Mouse (Mus musculus) layer of hippocampus, adult 18-20 months (tissue): Measurements from ENCODE around the gene AA986860. TPM values are rescaled to one million over a fixed set of nuclear protein-coding genes. Genes with fewer than 3 reads are reported as not detected.

Experiments used
- DNase-seq, 2 experiments: peaks; one replicate each; pipeline ENCODE4 v3.0.0; 2022; ENCODE audit warnings: low spot score in 2 of 2
- long read RNA-seq: library from polyadenylated mRNA; stranded (forward); transcript quantifications from one replicate; pipeline ENCODE4 v2.0.0, GENCODE M21; 2021
- total RNA-seq, 2 experiments: library from RNA; stranded (reverse); gene quantifications; 2 replicates each; pipeline ENCODE4 v1.2.3; 2021

AA986860 gene
- total RNA-seq: 1 to 10 TPM; 1.3 to 1.6 TPM
- long read RNA-seq, partial matches to known transcripts: 0 of 2 reads
- long read RNA-seq, other reads (novel, unspliced or antisense): 2 of 2 reads

DNA sequence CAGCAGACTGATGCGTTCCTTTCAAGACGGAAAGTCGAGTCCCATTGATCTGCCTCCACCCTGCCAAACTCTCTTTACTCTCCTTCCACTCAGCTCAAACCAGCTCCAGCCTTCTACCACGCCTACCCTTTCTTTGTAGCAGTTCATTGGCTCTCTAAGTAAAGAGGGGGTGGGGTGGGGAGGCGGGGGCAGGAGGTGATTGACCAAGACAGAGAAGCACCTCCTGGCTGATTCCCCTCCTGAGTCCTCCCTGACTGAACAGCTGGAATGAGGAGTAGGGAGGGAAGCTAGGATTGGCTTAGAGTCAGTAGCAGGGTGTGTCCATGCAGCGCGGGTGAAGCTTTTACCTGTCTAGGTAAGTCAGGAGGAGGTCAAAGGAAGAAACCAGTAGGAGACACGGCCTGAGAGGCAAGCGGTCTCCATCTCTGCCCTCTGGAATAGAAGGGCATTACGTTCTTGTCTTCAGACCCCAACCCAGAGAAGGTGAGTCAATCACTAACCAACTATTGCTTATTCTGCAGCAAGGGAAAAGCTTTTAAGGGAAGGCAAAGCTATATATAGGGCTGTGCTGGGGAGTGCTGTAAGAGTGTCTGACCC is at the start of gene AA986860:
Gene AA986860, plus strand, starts transcription at position 236 of the 597 bp plus-strand sequence.
- no peak for DNase-seq

DNA sequence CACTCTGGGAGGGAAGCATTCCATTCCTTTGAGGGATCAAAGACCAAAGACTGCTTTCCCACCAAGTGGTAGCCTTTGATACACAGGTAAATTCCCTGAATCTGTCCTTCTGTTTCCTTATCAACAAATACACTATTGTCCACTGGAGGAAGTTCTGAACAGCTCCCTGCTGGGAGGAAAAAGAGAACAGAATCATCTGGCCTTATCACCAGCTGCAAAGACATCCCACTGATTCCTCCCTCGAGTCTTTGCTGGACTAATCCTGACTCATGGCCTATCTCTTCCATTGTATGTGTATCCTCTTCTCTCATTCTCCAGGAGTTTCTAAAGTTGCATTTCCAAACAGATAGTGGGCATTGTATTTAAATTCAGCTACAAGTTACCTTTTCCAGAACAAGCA is 47.9 kb upstream of the AA986860 start:
- no peak for DNase-seq

GRCm38 (mm10) chr1:130698601-130699000 is 33.2 kb upstream of the AA986860 start:
- no peak for DNase-seq

DNA sequence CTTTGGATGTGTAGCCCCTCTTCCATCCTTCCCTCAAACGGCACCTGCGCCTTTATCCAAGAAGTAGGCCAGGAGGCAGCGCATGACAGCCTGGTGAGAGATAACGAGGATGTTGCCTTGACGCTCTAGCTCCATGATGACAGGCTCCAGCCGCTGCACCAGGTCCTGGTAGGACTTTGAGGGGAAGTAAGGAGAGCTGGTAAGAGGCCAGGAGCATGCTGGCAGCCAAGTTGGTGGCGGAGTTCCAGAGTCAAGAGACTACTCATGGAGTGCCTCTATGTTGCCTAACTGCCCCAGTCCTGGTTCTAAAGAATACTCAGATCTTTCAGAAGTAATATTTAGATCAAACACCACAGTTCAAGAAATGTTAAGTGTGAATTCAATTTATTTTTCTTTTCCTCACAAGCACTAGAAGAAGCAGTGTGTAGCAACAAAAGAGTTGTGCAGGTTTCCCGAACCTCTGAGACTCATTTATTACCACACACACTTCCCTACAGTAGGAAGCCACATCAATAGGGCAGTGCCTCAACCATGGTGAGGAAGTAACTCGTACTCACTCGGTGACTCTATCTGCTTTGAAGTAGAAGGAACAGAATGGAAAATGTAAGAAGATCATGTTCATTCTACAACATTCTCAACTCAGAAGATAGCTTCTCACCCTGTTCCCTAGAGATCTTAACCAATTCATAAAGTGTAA is 31.7 kb upstream of the AA986860 start:
- DNase-seq: peak in 1 of 2 experiments; percentile 37

- DNase-seq: no peak
These were observed 29.8 kb upstream of the AA986860 start for GRCm38 (mm10) chr1:130701976-130702375.

DNA sequence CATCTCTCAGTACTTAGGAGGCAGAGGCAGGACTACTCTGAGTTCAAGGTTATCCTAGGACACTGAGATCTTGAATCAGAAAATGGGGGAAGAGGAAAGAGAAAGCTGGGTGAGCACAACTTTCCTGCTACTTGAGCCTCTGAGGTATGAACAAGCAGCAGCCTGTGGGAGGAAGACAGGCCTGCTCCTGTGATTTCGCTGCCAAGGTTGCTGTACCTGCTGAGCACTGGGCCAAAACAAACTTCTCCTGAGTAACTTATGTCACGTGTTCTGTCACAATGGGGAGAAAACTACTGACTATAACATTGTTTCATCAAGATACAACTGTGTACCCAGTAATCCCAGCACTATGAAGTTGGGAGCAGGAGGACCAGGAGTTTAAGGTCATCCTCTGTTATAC is 28.2 kb upstream of the AA986860 start:
- no peak for DNase-seq

- no peak for DNase-seq
These were observed 21.3 kb upstream of the AA986860 start for GRCm38 (mm10) chr1:130710283-130711080.

- DNase-seq: no peak
These were observed 17.7 kb upstream of the AA986860 start for GRCm38 (mm10) chr1:130714046-130714445.

- peak; percentile 92 to 96 for DNase-seq
These were observed 16.1 kb upstream of the AA986860 start, which contains the start of gene Gm29427 for GRCm38 (mm10) chr1:130715561-130716217. Gene Gm29427, minus strand, starts transcription at chr1:130715799.

DNA sequence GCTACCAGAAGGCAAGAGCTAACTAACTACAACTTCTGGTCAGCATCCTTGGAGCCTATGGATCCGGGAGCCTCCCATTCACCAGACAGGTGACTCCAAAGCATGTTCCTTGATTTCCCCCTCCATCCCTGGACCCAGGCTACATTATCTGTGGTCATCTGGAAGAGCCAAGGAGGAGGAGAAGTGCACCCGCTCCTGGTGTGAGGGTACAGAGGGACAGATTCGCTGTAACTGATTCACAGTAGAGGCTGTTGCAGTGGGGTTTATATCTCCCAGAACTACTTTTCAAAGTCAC is 15.6 kb upstream of the AA986860 start:
- DNase-seq: no peak

GRCm38 (mm10) chr1:130716513-130717290 is 15.1 kb upstream of the AA986860 start:
- DNase-seq: peak; percentile 42 to 58

- peak; percentile 83 to 89 for DNase-seq
These were observed 14.4 kb upstream of the AA986860 start, which contains the start of gene Yod1 for GRCm38 (mm10) chr1:130717291-130717871. Gene Yod1, plus strand, starts transcription at chr1:130717327.

GRCm38 (mm10) chr1:130724206-130724605 is 7.6 kb upstream of the AA986860 start:
- DNase-seq: no peak

DNA sequence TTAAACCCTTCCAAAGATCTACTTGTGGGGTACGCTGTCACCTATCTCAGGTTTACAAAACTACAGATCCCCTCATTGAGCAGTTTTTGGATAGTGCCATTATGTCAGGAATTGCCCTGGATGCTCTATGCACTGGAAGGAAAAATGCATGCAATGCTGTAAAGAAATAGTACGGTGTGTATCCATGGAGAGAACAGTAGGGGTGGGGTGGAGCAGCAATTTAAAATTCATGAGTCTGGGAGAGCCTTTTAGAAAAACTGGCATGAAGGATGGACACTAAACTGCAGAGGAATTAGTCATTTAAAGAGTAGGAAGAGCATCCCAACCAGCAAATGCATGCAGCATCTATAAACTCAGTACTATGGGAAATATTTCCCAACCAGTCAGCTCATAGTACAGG is 5.4 kb upstream of the AA986860 start:
- no peak for DNase-seq

DNA sequence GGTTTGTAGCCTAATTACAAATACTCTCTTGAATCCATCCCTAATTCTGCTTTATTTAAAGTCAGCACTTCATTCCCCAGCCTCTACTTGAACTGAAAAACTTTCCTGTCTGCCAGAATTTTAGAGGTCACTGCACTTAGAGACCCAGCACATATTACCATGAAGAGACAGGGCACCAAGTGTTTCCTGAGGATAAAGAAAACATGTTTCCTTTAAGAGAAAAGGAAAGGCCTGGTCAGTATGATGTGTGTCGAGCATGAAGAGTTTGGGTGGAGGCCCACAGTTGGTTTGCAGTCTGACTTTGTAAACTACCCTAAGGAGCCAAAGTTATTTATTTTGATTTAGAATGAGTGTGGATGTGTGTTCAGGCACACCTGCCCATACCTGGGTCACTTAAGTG is 3.7 kb upstream of the AA986860 start:
- no peak for DNase-seq

- peak in 1 of 2 experiments; percentile 57 for DNase-seq
These were observed 3.1 kb upstream of the AA986860 start for GRCm38 (mm10) chr1:130728708-130729107.

DNA sequence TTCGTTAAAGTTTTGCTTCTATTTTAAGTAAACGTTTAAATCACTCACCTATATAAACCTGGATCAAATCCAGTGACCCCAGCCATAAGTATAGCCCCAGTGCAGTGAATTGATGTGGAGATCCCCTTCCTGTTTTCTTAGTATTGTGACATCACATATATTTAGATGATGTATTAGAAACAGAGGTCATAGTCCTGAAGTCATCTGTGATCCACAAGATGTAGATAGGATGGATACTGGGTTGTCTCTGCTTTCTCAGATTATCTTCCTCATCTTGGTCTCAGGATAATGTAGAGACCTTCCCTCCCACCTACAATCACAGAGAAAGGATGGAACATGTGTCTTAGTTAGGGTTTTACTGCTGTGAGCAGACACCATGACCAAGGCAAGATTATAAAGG is 2.6 kb upstream of the AA986860 start, which contains the start of gene Pfkfb2:
Gene Pfkfb2, minus strand, starts transcription at position 101 of the 400 bp plus-strand sequence.
- DNase-seq: no peak

DNA sequence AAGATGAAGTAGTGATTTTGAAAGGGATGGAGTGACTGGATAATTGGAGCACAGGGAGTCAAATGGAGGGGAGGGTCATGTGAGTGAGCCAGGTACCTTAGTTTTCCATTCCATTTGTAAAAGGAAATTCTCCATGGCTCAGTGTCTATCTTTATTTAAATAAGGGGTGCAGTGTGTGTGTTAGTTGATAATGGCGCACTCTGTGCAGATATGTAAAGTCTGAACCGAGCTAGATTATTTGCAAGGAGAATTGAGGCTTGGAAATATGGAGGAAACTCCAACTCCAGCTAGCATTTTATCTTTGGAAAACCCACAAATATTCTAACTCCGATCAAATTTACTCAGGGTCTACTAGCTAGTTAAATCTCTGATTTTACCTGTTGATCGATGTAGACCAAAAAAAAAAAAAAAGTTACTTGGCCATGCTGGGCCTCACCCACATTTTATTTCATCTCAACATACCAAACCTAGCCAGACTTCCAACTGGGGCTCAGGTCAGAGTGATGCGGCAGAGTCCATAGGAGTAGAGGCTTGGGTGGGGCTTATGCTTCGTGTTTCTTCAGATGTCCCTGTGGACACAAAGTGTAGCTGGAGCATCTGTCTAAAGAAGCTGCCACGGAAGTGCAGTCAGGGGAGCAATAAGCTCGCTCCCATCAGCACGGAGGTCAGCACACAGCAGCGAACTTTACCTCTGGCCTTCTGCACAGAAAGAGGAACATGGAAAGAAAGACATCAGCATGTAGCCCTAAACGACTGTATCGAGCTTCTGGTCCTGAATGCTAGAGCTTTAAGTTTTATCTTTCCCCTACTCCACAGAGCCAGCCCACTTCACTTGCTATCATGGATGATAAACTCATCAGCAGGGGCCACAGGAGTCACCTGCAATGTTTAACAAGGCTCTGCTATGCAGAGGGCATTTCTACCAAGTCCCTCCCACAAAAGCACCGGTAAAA is 1.2 kb downstream of the AA986860 start:
- no peak for DNase-seq

GRCm38 (mm10) chr1:130733671-130734070 is 1.9 kb downstream of the AA986860 start:
- DNase-seq: peak; percentile 25 to 34
